Mouse (Mus musculus) gastrocnemius, postnatal 36 days (tissue): ENCODE measurements around the gene Gm16513. TPM values are rescaled to one million over a fixed set of nuclear protein-coding genes. Genes with fewer than 3 reads are reported as not detected.
"Not testable (repeated sequence)": the region's sequence is repeated elsewhere in the genome, so short reads cannot be mapped to it uniquely, and the experiment has no call there.

ENCODE experiments used
- DNase-seq, 2 experiments: peaks; one replicate each; pipeline ENCODE4 v3.0.0; 2022
- intact Hi-C: fragments of 180-260 bp; cut with DNase I; formaldehyde crosslinking; loops from one replicate; pipeline ENCODE4 v1.15.1; 2025
- long read RNA-seq, 2 experiments: library from polyadenylated mRNA; stranded (forward); transcript quantifications; one replicate each; pipeline ENCODE4 v2.0.0; 2021
- total RNA-seq, 2 experiments: library from RNA; stranded (reverse); gene quantifications; 2 replicates each; pipeline ENCODE4 v1.2.3; 2021

The Gm16513 gene
- total RNA-seq: not detected
- long read RNA-seq, experiment 1: 0 reads
- long read RNA-seq, experiment 2: 0 reads

DNA sequence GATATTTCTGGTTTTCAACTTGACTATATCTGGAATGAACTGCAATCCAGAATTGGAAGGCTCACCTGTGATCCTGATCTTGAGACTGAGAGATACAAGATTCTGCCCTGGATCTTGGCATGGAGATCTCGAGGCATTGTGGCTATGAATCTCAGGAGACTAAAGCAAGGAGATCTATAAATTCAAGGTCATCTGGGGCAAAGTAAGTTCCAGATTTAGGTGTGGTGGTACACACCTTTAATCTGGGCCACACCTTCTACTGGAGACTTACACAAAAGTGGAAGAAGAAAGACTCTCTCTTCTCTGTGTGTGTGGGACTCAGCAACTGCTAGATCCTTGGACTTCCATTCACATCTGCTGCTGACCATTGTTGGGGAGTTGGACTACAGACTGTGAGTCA, at the start of gene Gm16513:
Gm16513 (plus strand) TSS at position 301 of the 400 bp plus-strand sequence.
- DNase-seq: not testable (repeated sequence)

More for the DNA sequence above, at the start of gene Gm16513:
- intact Hi-C loops: not testable (repeated sequence)

Other genes starting within 250 kb of the Gm16513 start
- gene Gm6367, start 194.0 kb upstream of the Gm16513 start, total RNA-seq: not detected
- not detected for gene Gm7942, start 75.7 kb upstream of the Gm16513 start, total RNA-seq
- gene Gm10424, start 90.1 kb downstream of the Gm16513 start, total RNA-seq: not detected
- not detected for gene Gm3259, start 123.3 kb downstream of the Gm16513 start, total RNA-seq